Mouse (Mus musculus): ENCODE results near the gene Rnase11.

Rnase11 gene

DNA sequence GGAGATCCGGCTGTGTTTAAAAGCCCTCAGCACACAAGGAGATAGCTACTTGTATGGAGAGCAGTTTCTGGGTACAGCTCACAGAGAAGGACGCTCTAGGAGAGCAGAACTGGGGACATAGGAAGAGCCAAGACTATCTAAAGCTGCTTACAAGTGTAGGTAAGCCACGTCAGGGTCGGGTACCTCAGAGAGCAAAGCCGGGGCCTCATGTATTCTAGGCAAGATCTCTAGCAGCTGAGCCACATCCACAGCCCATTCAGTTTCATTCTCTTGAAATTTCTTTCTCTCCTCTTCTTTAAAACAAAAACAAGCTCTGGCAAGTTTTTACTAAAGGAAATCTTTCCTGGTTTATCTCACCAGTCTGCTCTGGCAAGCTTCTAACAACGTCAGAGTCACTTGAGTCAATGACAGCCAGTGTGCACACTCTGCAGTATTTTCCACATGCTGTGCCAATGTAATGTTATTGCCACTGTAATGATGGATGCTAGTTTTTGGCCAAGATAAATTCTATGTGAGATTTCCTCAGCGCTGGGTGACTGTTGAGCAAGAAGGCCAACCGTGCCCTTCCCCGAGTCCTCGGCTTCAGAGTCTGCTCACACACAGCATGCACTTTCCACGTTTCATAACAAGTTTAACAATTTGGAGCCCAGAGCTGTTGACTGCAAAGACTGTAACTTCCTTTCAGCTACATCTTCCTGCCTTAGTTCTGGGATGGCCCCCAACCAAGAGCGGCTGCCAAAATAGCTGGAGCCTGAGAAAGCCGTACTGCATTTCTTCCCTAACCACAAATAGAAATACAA is 41.8 kb downstream of the Rnase11 start:
- DNase-seq: peak; percentile 62 to 70

DNA sequence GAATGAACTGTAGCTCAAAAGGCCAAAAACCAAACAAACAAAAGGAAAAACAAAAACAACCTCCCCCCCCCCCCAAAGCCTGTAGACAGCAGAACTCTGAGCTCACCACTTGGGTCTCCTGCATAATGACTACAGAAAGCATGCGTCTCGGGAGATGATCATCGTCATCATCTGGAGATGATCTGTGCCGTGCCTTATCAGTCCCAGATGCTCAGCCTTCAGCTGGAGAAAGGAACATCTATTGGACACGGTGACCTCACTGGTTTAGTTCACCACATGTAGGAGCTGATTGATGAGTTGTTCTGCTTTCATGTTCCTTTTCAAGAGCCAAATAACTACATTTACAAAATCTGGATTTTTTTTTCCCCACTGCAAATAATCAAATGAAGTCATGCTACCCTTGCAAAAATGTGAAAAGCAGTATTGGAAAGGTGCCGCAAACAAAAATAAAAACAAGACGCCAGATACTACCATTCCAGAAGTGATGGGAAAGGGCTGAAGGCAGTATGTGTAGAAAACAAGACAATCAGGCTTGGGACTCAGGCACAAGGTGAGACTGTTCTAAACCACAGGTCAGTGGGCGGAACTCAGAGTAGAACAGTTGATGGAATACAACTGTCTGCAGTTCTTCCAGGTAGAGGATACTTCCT is 42.7 kb downstream of the Rnase11 start, which contains the start of gene Rnase10:
TSS of gene Rnase10 (plus strand) at position 600 of the 650 bp plus-strand sequence.
- no peak for DNase-seq
